Mouse (Mus musculus) embryonic facial prominence, embryonic 11.5 days (tissue): ENCODE measurements at regions not wholly inside any gene's neighbourhood (a gene's known extent, or its start where the extent isn't known, plus 50 kb on each side); places are given as distances from the start of the nearest gene placed in this dataset.

Source experiments
- ATAC-seq: fragments of 200-750 bp; cut with Nextera tagmentation; replicated peaks from 2 replicates; pipeline ENCODE4 v1.8.0; 2017; ENCODE audit warnings: low read depth; ENCODE audit not compliant: insufficient number of reproducible peaks, low FRiP score, low TSS enrichment
- DNase-seq: peaks from one replicate; pipeline ENCODE4 v3.0.0-alpha.2; 2015; ENCODE audit warnings: low spot score
- H3K27ac ChIP-seq: fragments of 300-500 bp; sonication (generic); replicated peaks from 2 replicates; pipeline ENCODE4 v1.5.1; 2014; ENCODE audit warnings: mild to moderate bottlenecking, low read depth, low read length, control low read depth
- H3K27me3 ChIP-seq: fragments of 300-500 bp; sonication (generic); 2 replicates; pipeline ENCODE4 v1.6.1; 2014; ENCODE audit warnings: mild to moderate bottlenecking, low read length, moderate library complexity, mixed read lengths; ENCODE audit not compliant: control insufficient read depth, insufficient read depth
- H3K36me3 ChIP-seq: fragments of 300-500 bp; sonication (generic); replicated peaks from 2 replicates; pipeline ENCODE4 v1.6.1; 2014; ENCODE audit warnings: low read depth, mild to moderate bottlenecking, low read length, moderate library complexity, mixed read lengths; ENCODE audit not compliant: control insufficient read depth, insufficient read depth
- H3K4me1 ChIP-seq: fragments of 300-500 bp; sonication (generic); 2 replicates; pipeline ENCODE4 v1.6.1; 2014; ENCODE audit warnings: low read length, mixed read lengths; ENCODE audit not compliant: control insufficient read depth, insufficient read depth
- H3K4me2 ChIP-seq: fragments of 300-500 bp; sonication (generic); 2 replicates; pipeline ENCODE4 v1.6.1; 2014; ENCODE audit warnings: low read depth, mild to moderate bottlenecking, control low read depth, low read length, moderate library complexity
- H3K4me3 ChIP-seq: fragments of 300-500 bp; sonication (generic); 2 replicates; pipeline ENCODE4 v1.5.1; 2014; ENCODE audit warnings: low read depth, low read length, control low read depth
- H3K9ac ChIP-seq: fragments of 300-500 bp; sonication (generic); replicated peaks from 2 replicates; pipeline ENCODE4 v1.6.1; 2014; ENCODE audit warnings: mild to moderate bottlenecking, control low read depth, low read length
- H3K9me3 ChIP-seq: fragments of 300-500 bp; sonication (generic); replicated peaks from 2 replicates; pipeline ENCODE4 v1.6.1; 2016; ENCODE audit warnings: mild to moderate bottlenecking, low read length, inconsistent platforms, mixed read lengths; ENCODE audit not compliant: control insufficient read depth
- WGBS: fragments of 180-500 bp; shearing (Covaris S2); extraction: QIAGEN DNeasy Blood & Tissue Kit; methylation state at CpG from one replicate; pipeline ENCODE4 v1.1.7; 2014; 5-methylcytosine and 5-hydroxymethylcytosine counted together

DNA sequence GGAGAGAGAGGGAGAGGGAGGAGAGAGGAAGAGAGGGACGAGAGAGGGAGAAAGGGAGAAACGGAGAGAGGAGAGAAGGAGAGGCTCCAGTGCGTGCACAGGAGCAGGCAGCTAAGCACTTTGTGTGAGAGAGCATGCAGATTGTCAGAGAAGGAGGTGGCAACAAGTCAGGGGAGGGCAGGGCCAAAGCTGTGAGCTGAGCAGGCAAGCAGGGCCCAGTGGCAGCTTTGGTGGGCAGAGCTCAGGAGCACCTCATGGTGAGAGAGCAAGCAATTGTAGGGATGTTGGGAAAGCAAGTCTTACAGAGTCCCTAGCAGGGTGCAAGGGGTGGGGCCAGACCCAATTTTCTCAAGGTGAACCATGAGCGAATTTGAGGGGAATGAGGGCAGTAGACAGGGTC, 234.3 kb upstream of the Hey2 start:
- Histone ChIP-seq H3K4me2 (no peak overlapping the region), H3K36me3 (no peaks in the 10 kb centered on the region), H3K9me3 (no peaks in the 10 kb centered on the region), H3K4me3 (no peak overlapping the region), H3K4me1 (no peaks in the 10 kb centered on the region), H3K27ac (no peak overlapping the region), H3K9ac (no peak overlapping the region), H3K27me3 (no peaks in the 10 kb centered on the region)
- DNase-seq = no peak
- no peak for ATAC-seq
- 33% methylated on average over 4 of the region's 4 CpGs for WGBS

DNA sequence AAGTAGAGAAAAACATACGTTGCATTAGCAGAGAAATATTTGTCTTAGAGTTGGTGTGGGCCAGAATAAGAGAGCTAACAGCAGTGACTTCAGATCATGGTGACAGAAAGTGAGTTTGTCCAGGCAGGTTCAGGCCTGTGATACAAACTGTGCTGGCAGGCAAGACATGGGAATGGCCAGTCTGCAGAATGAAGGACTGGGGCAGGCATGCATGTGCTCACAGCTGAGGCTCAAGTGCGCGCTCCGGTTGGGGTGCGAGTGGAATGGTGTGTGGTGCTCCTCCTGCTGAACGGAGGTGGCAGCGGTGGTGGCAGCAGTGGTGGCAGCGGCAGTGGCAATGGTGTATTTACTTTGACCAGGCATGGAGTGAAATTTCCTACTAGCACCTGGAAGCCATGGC, 233.8 kb upstream of the Hey2 start:
- DNase-seq = no peak
- H3K4me2 ChIP-seq = no peak overlapping the region
- H3K9ac ChIP-seq = no peak overlapping the region
- no peaks in the 10 kb centered on the region for H3K4me1 ChIP-seq
- 0 out of 2 replicates have a peak, but pooled peaks have one; percentile 18 for ATAC-seq
- H3K27me3 ChIP-seq = no peaks in the 10 kb centered on the region
- WGBS = 56% methylated on average over 8 of the region's 8 CpGs
- H3K27ac ChIP-seq = no peak overlapping the region
- no peaks in the 10 kb centered on the region for H3K36me3 ChIP-seq
- H3K9me3 ChIP-seq = no peaks in the 10 kb centered on the region
- H3K4me3 ChIP-seq = no peak overlapping the region

GRCm38 (mm10) chr10:31074004-31074645, 231.5 kb upstream of the Hey2 start:
- no peaks in the 10 kb centered on the region for H3K9me3 ChIP-seq
- DNase-seq (no peak), ATAC-seq (no peak)
- H3K9ac ChIP-seq = no peak overlapping the region
- H3K27ac ChIP-seq = no peak overlapping the region
- H3K4me2 ChIP-seq = no peak overlapping the region
- H3K4me1 ChIP-seq = no peaks in the 10 kb centered on the region
- H3K4me3 ChIP-seq = no peak overlapping the region
- H3K36me3 ChIP-seq = no peaks in the 10 kb centered on the region
- H3K27me3 ChIP-seq = no peaks in the 10 kb centered on the region
- WGBS = 67% methylated on average over 4 of the region's 4 CpGs

DNA sequence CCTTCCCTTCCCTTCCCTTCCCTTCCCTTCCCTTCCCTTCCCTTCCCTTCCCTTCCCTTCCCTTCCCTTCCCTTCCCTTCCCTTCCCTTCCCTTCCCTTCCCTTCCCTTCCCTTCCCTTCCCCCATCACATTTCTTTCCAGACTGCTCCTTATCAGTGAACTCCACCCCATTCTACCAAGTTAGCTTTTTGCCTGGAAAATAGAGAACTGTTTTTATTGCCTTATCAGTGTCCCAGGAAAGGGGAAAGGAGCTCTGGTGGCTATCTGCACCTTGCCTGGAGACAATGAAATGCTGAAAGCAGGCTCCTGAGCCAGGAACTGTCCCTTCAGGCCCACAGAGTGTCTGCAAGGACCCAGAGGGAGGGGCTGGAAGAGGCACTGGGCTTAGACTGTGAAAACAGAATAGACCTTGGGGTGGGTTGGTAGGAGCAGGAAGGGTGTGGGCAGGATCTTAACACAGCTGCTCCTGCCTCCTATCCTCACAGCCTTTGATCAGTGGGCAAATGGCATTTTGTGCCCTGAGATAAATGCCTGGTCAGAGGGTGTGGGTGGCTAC, 226.1 kb upstream of the Hey2 start:
- H3K36me3 ChIP-seq = no peaks in the 10 kb centered on the region
- H3K9ac ChIP-seq = no peak overlapping the region
- H3K4me2 ChIP-seq = no peak overlapping the region
- no peaks in the 10 kb centered on the region for H3K27me3 ChIP-seq
- H3K9me3 ChIP-seq = no peaks in the 10 kb centered on the region
- no peak for ATAC-seq
- no peaks in the 10 kb centered on the region for H3K4me1 ChIP-seq
- H3K27ac ChIP-seq = no peak overlapping the region
- DNase-seq = no peak
- H3K4me3 ChIP-seq = no peak overlapping the region

DNA sequence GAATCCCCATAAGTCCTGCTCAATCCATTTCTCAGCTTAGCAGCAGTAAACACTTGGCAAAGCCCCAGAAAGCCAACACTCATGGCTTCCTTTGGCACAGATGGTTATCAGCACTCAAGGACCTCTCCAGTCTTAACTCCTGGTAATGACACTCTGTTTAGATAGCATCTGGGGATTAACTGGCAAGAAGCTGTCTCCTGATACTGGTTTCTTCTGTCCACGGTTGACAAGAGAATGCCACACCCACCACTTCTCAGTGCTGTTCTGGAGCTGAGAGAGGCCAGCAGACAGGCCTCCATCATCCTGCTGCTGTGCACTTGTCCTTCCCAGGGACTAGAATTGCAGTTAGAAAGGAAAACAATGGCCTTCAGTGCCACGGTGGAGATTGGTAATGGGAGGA, 220.1 kb upstream of the Hey2 start:
- Histone ChIP-seq H3K4me1 (no peaks in the 10 kb centered on the region), H3K4me2 (no peak overlapping the region), H3K9ac (no peak overlapping the region), H3K4me3 (no peak overlapping the region), H3K27ac (no peak overlapping the region), H3K9me3 (no peaks in the 10 kb centered on the region), H3K27me3 (no peaks in the 10 kb centered on the region), H3K36me3 (no peaks in the 10 kb centered on the region)
- DNase-seq = no peak
- 26% methylated on average over 2 of the region's 2 CpGs for WGBS
- no peak for ATAC-seq

DNA sequence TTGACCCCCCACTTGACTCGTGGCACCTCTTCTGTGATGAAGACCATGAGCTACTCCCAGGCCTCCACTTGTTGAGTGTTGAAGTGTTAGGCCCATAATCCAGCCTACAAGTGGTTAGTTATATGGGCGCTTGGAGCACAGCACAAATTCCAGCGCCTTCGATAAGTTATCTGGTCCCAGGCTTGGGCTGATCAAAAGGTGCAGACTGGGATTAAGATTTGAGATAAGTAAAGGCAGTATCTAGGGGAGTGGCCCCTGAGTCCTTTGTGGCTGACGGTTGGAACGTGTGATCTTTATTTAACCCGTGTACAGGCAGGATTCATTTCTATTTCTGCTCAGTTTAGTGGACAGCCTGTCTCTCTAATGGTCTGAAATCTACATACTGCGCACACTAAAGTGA, 210.7 kb upstream of the Hey2 start:
- ATAC-seq = no peak

GRCm38 (mm10) chr10:31051222-31051621, 208.6 kb upstream of the Hey2 start:
- ATAC-seq = no peak
- Histone ChIP-seq H3K4me3 (no peak overlapping the region), H3K4me1 (no peaks in the 10 kb centered on the region), H3K36me3 (no peaks in the 10 kb centered on the region), H3K4me2 (no peak overlapping the region), H3K27me3 (no peaks in the 10 kb centered on the region), H3K9ac (no peak overlapping the region), H3K9me3 (no peaks in the 10 kb centered on the region), H3K27ac (no peak overlapping the region)
- 97% methylated on average over 1 of the region's 1 CpGs for WGBS
- DNase-seq = no peak

More for the DNA sequence above, 210.7 kb upstream of the Hey2 start:
- Histone ChIP-seq H3K4me2 (no peak overlapping the region), H3K27ac (no peak overlapping the region), H3K9ac (no peak overlapping the region), H3K36me3 (no peaks in the 10 kb centered on the region), H3K4me3 (no peak overlapping the region), H3K4me1 (no peaks in the 10 kb centered on the region), H3K9me3 (no peaks in the 10 kb centered on the region), H3K27me3 (no peaks in the 10 kb centered on the region)
- no peak for DNase-seq
- 83% methylated on average over 8 of the region's 8 CpGs for WGBS

DNA sequence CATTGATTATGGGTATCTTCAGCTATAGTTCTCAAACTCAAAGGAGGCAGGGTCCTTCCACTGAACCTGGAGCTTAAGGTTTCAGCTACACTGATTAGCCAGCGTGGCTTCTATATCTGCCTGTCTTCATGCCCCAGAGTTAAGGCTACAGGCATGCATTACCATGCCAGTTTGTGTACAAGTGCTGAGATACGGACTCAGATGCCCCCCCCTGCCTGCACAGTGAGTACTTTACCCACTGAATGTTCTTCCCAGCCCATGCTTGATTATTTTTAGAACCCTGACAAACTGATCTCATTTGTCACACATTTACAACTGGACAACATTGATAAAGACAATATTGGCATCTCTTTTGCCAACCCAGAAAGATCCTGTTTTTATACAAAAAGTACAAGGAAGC, 206.8 kb upstream of the Hey2 start:
- WGBS = 77% methylated on average over 2 of the region's 2 CpGs
- no peaks in the 10 kb centered on the region for H3K9me3 ChIP-seq
- no peak for ATAC-seq

More for the DNA sequence above, 206.8 kb upstream of the Hey2 start:
- DNase-seq = no peak
- Histone ChIP-seq H3K4me3 (no peak overlapping the region), H3K9ac (no peak overlapping the region), H3K27ac (no peak overlapping the region), H3K4me2 (no peak overlapping the region), H3K4me1 (no peaks in the 10 kb centered on the region), H3K27me3 (no peaks in the 10 kb centered on the region), H3K36me3 (no peaks in the 10 kb centered on the region)
